Mouse (Mus musculus): ENCODE data around the gene Nrip3. TPM values are rescaled to one million over a fixed set of nuclear protein-coding genes. Genes with fewer than 3 reads are reported as not detected.

The Nrip3 gene
- total RNA-seq (2023) = 0.19 TPM in 1 of 4 replicates, not detected in the others

DNA sequence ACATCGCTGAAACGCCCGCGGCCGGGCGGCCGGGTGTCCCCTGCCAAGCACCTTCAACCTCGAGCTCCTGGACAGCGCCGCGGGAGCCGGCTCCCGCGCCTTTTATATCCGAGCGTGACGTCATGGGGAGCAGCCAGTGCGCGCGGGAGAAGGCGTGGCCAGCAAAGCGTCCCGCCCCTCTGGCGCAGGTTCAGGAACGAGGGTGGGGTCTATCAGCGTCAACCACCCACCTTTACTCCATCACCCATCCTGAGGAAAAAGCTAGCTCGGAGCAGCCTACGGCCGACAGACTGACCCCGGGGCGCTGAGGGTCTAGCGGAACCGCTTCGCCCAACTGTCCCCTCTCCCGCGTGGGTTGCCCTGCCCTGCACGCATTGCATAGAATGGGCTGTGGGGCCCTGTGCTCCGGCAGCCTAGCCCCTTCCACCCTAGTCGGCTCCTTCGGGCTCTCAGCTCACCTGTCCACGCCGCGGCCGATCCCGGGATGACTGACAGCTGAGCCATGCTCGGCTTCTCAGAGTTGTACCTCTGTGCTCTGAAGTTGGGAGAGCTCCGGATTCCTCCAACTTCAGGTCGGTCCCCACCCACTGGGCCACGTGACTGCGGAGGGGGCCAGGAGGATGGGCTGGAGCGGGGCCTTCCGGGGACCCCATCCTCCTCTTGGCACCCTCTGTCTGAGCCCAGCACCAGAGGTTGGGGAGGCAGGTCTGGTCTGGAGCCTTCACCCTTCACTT lies at the start of gene Nrip3:
Gene Nrip3 (minus strand): TSS at position 556 of the 734 bp plus-strand sequence.

DNA sequence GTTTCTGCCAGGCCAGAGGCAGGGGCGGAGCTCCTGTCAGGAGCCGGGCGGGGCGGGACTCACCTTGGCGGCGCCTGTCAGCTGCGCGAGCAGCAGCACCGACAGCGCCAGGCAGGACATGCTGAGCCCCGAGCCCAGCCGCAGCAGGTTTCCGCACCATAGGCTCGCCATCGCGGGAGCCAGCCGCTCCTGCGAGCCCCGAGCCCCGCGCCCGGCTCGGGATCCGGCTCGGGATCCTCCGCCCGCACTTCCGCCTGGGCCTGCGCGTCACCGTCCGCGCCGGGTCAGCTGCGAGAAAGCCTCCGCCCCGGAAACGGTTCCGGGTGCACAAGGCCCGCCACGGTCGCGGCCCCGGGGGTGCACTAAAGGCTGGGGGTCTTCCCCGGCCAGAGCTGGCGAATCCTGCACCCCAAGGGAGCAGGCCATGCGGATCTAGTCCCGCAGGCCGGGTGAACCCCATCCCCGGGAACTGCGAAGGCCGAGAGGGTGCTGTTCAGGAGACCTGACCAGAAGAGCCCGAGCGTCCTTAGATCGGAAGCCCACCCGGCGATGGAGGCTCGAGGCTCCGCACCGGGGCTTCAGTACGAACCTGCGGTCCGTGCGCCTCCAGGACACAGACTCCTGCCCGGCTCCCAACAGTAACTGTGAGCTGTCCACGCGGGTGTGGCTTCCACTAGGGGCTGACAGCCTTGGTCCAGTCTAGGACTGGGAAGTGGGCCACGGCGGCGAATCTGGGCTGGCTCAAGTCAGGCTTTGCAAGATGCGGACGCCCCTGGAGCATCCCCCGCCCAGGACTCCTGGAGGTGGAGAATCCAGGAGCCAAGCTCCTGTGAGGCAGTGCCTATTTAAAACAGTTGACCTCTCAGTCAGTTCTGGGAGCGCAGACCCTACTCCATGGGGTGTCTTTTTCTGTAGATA lies 29.6 kb downstream of the Nrip3 start, which contains the start of gene Tmem9b:
Gene Tmem9b (minus strand): TSS at position 868 of the 918 bp plus-strand sequence.

DNA sequence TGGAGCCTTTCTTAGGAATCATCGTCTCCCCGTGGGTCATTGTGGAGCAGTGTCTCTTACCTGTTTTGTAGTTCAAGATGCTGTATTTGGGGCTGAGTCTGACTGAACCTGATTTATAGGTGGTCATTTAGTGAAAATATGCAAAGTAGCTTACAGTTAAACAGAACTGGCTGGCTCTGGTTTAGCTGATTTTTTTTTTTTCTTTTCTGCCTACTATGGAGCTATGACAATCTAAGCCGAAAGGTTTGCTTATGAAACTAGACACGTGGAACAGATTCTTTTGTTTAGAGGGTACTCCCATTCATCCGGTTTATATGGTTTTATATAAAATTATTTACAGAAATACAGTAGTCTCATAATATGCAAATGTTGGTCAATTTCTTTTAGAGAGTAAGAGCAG lies 50.2 kb downstream of the Nrip3 start, which contains the start of gene Ascl3:
Gene Ascl3 (minus strand): TSS at position 101 of the 400 bp plus-strand sequence.

DNA sequence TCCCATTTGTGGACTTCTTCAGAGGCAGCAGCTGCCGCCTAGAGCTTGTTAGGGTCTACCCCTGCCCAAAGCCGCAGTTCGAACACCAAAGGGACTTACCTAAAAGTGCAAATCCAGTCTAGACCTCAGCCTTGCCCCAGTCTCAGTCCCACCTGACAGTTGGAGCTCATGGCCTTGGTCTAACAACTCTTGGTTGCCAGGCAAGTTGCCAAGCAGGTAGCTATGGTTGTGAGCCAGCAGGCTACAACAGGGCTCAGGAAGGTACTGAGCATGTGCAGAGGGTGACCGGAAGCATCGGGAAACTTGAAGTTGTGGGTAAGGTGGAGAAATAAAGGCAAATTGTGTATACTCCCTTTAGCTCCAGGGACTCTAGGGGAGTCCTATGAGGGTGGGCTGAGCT lies 58.1 kb downstream of the Nrip3 start, which contains the start of gene BC051019:
Gene BC051019 (minus strand): TSS at position 154 of the 400 bp plus-strand sequence.

Other genes starting within 250 kb of the Nrip3 start
- 0.18 to 0.78 TPM (median 0.33 TPM) in 4 replicates for gene St5, start 78.4 kb downstream of the Nrip3 start, total RNA-seq (2023)
- gene Akip1, start 78.3 kb downstream of the Nrip3 start, total RNA-seq (2023) = 7.5 to 13.0 TPM (median 11.8 TPM) in 4 replicates
- gene BC051019, start 58.2 kb downstream of the Nrip3 start, total RNA-seq (2023) = not detected in 4 replicates
- gene Ascl3, start 50.3 kb downstream of the Nrip3 start, total RNA-seq (2023) = not detected in 4 replicates
- 23.7 to 29.7 TPM (median 27.4 TPM) in 4 replicates for gene Tmem9b, start 29.1 kb downstream of the Nrip3 start, total RNA-seq (2023)
- not detected in 4 replicates for gene Scube2, start 83.7 kb upstream of the Nrip3 start, total RNA-seq (2023)
- 90.5 to 128 TPM (median 110 TPM) in 4 replicates for gene Dennd5a, start 178.4 kb upstream of the Nrip3 start, total RNA-seq (2023)
- gene Tmem41b, start 204.9 kb upstream of the Nrip3 start, total RNA-seq (2023) = 58.3 to 60.8 TPM (median 59.0 TPM) in 4 replicates
- 70.2 to 79.3 TPM (median 75.1 TPM) in 4 replicates for gene Ipo7, start 236.2 kb upstream of the Nrip3 start, total RNA-seq (2023)